Mouse (Mus musculus) C2C12 (cell line): ENCODE results near the gene Myg1.

Experiments
- CEBPB ChIP-seq: IDR thresholded peaks from one replicate; pipeline ENCODE4 v1.6.1; 2011; ENCODE audit warnings: low read depth, mild to moderate bottlenecking, control low read depth, moderate library complexity
- CTCF ChIP-seq: IDR thresholded peaks from one replicate; pipeline ENCODE4 v1.5.1; 2011; ENCODE audit not compliant: control insufficient read depth, insufficient read depth, insufficient read length
- USF1 ChIP-seq: IDR thresholded peaks from one replicate; pipeline ENCODE4 v1.6.1; 2011; ENCODE audit warnings: low read depth, mild to moderate bottlenecking, control low read depth, moderate library complexity

DNA sequence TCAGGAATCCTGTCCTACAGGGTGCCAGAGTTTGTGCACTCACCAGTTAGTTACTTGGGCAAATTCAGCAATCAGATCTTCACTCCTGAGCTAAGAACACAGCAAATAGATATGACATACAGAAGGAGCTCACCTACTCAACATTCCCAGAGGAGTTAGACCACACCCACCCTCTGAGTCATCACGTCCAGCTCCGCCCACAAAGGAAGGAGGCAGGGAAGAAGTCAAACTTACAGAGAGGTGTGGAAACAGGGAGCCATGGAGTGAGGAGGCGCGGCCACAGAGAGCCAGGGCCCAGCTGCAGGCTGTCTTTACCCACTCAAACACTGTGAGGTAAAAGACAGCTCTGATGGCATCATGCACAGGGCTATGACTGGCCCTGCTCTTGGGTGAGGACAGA, 14.9 kb downstream of the Myg1 start:
- TF ChIP-seq USF1 = no peak
- no peak for TF ChIP-seq CTCF
- TF ChIP-seq CEBPB = no peak
